Mouse (Mus musculus) cerebellum, adult 9-10 months (tissue): ENCODE data around the gene Dnajc25.

Source experiments
- DNase-seq: peaks from one replicate; pipeline ENCODE4 v3.0.0; 2022

The Dnajc25 gene

GRCm38 (mm10) chr4:59007016-59007415 is 12.2 kb downstream of the Dnajc25 start:
- DNase-seq: no peak

- no peak for DNase-seq
Measured at GRCm38 (mm10) chr4:59007974-59008373, 13.1 kb downstream of the Dnajc25 start.

GRCm38 (mm10) chr4:59009186-59009585 is 14.3 kb downstream of the Dnajc25 start:
- DNase-seq: no peak

- no peak for DNase-seq
Measured at GRCm38 (mm10) chr4:59009696-59010095, 14.8 kb downstream of the Dnajc25 start.

- no peak for DNase-seq
Measured at GRCm38 (mm10) chr4:59011446-59011845, 16.6 kb downstream of the Dnajc25 start.

- no peak for DNase-seq
Measured at GRCm38 (mm10) chr4:59015181-59015580, 20.3 kb downstream of the Dnajc25 start.

- no peak for DNase-seq
Measured at GRCm38 (mm10) chr4:59016922-59017321, 22.1 kb downstream of the Dnajc25 start.

- DNase-seq: peak; percentile 38
Measured at GRCm38 (mm10) chr4:59034325-59034917, 39.6 kb downstream of the Dnajc25 start.

- DNase-seq: peak; percentile 72
Measured at GRCm38 (mm10) chr4:59034918-59035785, 40.3 kb downstream of the Dnajc25 start, which contains the start of gene Gng10. Gng10 (plus strand) TSS chr4:59035088.

- peak; percentile 33 for DNase-seq
Measured at GRCm38 (mm10) chr4:59035786-59036350, 41.0 kb downstream of the Dnajc25 start.

GRCm38 (mm10) chr4:59036490-59037127 is 41.7 kb downstream of the Dnajc25 start:
- DNase-seq: peak; percentile 80

GRCm38 (mm10) chr4:59037525-59037924 is 42.7 kb downstream of the Dnajc25 start:
- no peak for DNase-seq

GRCm38 (mm10) chr4:59040397-59041287 is 45.8 kb downstream of the Dnajc25 start:
- no peak for DNase-seq

- DNase-seq: no peak
Measured at GRCm38 (mm10) chr4:59043074-59043473, 48.2 kb downstream of the Dnajc25 start.

- no peak for DNase-seq
Measured at GRCm38 (mm10) chr4:59043891-59044290, 49.0 kb downstream of the Dnajc25 start.

- no peak for DNase-seq
Measured at GRCm38 (mm10) chr4:59047222-59047621, 52.4 kb downstream of the Dnajc25 start.

- no peak for DNase-seq
Measured at GRCm38 (mm10) chr4:59051081-59051480, 56.2 kb downstream of the Dnajc25 start.

GRCm38 (mm10) chr4:59057929-59058328 is 63.1 kb downstream of the Dnajc25 start:
- DNase-seq: no peak

GRCm38 (mm10) chr4:59062526-59062925 is 67.7 kb downstream of the Dnajc25 start:
- no peak for DNase-seq

- DNase-seq: no peak
Measured at GRCm38 (mm10) chr4:59069276-59069675, 74.4 kb downstream of the Dnajc25 start.
